Mouse (Mus musculus) heart, adult 2 months (tissue): ENCODE data around the gene Slc25a11.

Experiments used
- CTCF ChIP-seq: fragments of 200-600 bp; IDR thresholded peaks from 2 replicates; pipeline ENCODE4 v1.8.1; 2022; ENCODE audit warnings: antibody characterized with exemption, mild to moderate bottlenecking, moderate library complexity
- EP300 ChIP-seq: fragments of 200-500 bp; IDR thresholded peaks from 2 replicates; pipeline ENCODE4 v1.6.1; 2011; ENCODE audit warnings: low read depth, low read length, control low read depth; ENCODE audit not compliant: insufficient read depth
- POLR2A ChIP-seq: fragments of 200-500 bp; IDR thresholded peaks from 2 replicates; pipeline ENCODE4 v1.6.1; 2011; ENCODE audit warnings: mild to moderate bottlenecking, low read depth, low read length, control low read depth; ENCODE audit not compliant: insufficient read depth

DNA sequence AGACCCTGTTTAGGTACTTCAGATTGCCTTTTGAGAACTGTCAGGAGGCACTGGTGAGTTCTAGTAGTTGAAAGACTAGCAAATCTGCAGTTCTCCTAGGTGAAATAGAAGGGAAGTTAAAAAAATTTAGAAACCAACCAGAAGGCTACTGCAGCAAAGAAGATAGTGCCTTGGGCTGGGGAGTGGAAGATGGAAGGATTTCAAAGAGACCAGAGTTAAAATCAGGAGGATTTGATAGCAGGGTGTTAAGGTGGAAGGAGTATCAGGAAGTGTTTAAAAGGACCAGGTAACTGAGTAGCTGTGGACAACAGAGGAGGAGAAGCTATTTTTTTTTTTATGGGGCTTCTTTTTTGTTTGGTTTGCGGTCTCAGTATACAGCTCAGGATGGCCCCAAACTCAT lies 9.5 kb downstream of the Slc25a11 start:
- no peak for TF ChIP-seq CTCF
- no peak for TF ChIP-seq POLR2A
- no peak for TF ChIP-seq EP300
